Mouse (Mus musculus) C2C12 (cell line): ENCODE measurements at regions not wholly inside any gene's neighbourhood (a gene's known extent, or its start where the extent isn't known, plus 50 kb on each side); places are given as distances from the start of the nearest gene placed in this dataset.

Experiments
- H3K27me3 ChIP-seq: one replicate; pipeline ENCODE4 v1.6.1; 2011; ENCODE audit not compliant: control insufficient read depth, insufficient read depth, insufficient read length
- H3K36me3 ChIP-seq: one replicate; pipeline ENCODE4 v1.6.1; 2011; ENCODE audit not compliant: control insufficient read depth, insufficient read depth
- H3K4me3 ChIP-seq: one replicate; pipeline ENCODE4 v1.5.1; 2011; ENCODE audit warnings: mild to moderate bottlenecking, control low read depth; ENCODE audit not compliant: poor library complexity, insufficient read depth, severe bottlenecking
- H3K79me2 ChIP-seq: one replicate; pipeline ENCODE4 v1.6.1; 2011; ENCODE audit not compliant: control insufficient read depth, insufficient read depth
- H3K79me3 ChIP-seq: one replicate; pipeline ENCODE4 v1.6.1; 2011; ENCODE audit warnings: low read depth, control low read depth
- H3ac ChIP-seq: one replicate; pipeline ENCODE3; 2011; ENCODE audit warnings: low read depth; ENCODE audit not compliant: control insufficient read depth, insufficient read length
- CEBPB ChIP-seq: IDR thresholded peaks from one replicate; pipeline ENCODE4 v1.6.1; 2011; ENCODE audit warnings: low read depth, mild to moderate bottlenecking, control low read depth, moderate library complexity
- CTCF ChIP-seq: IDR thresholded peaks from one replicate; pipeline ENCODE4 v1.5.1; 2011; ENCODE audit not compliant: control insufficient read depth, insufficient read depth, insufficient read length
- FOSL1 ChIP-seq: IDR thresholded peaks from one replicate; pipeline ENCODE4 v1.8.0; 2011; ENCODE audit warnings: mild to moderate bottlenecking, low read length; ENCODE audit not compliant: poor library complexity, insufficient read depth, severe bottlenecking
- MAX ChIP-seq: IDR thresholded peaks from one replicate; pipeline ENCODE4 v1.6.1; 2011; ENCODE audit warnings: mild to moderate bottlenecking, control low read depth
- MYOD1 ChIP-seq: IDR thresholded peaks from one replicate; pipeline ENCODE4 v1.6.1; 2011; ENCODE audit warnings: low read depth; ENCODE audit not compliant: control insufficient read depth, insufficient read length
- MYOG ChIP-seq: IDR thresholded peaks from one replicate; pipeline ENCODE4 v1.6.1; 2011; ENCODE audit not compliant: control insufficient read depth, insufficient read length; ENCODE audit errors: extremely low read depth
- USF1 ChIP-seq: IDR thresholded peaks from one replicate; pipeline ENCODE4 v1.6.1; 2011; ENCODE audit warnings: low read depth, mild to moderate bottlenecking, control low read depth, moderate library complexity

GRCm38 (mm10) chr19:15823688-15824371 lies 123.3 kb downstream of the Psat1 start:
- Histone ChIP-seq H3K27me3 (no peaks in the 10 kb centered on the region), H3K36me3 (no peaks in the 10 kb centered on the region), H3K4me3 (no peak overlapping the region), H3K79me3 (no peaks in the 10 kb centered on the region), H3ac (no peak overlapping the region), H3K79me2 (no peaks in the 10 kb centered on the region)
- TF ChIP-seq MYOG = no peak
- TF ChIP-seq MYOD1 = no peak
- TF ChIP-seq CTCF = no peak
- no peak for TF ChIP-seq MAX
- no peak for TF ChIP-seq CEBPB
- no peak for TF ChIP-seq USF1
- TF ChIP-seq FOSL1 = no peak

- no peaks in the 10 kb centered on the region for H3K79me3 ChIP-seq
- no peak for TF ChIP-seq USF1
- TF ChIP-seq MYOG = no peak
- TF ChIP-seq CTCF = no peak
- no peak for TF ChIP-seq FOSL1
- no peak for TF ChIP-seq MYOD1
- no peak for TF ChIP-seq CEBPB
- TF ChIP-seq MAX = no peak
- H3ac ChIP-seq = no peak overlapping the region
- no peaks in the 10 kb centered on the region for H3K79me2 ChIP-seq
- no peaks in the 10 kb centered on the region for H3K27me3 ChIP-seq
- no peaks in the 10 kb centered on the region for H3K36me3 ChIP-seq
- H3K4me3 ChIP-seq = no peak overlapping the region
Measured at GRCm38 (mm10) chr19:15820020-15820419, 127.1 kb downstream of the Psat1 start.

GRCm38 (mm10) chr19:15815166-15815565 lies 132.0 kb downstream of the Psat1 start:
- no peak for TF ChIP-seq FOSL1
- TF ChIP-seq MYOD1 = no peak
- TF ChIP-seq MAX = no peak
- no peak for TF ChIP-seq USF1
- TF ChIP-seq CEBPB = no peak
- no peak for TF ChIP-seq MYOG
- no peak for TF ChIP-seq CTCF
- H3K79me3 ChIP-seq = no peaks in the 10 kb centered on the region
- H3K4me3 ChIP-seq = no peak overlapping the region
- no peaks in the 10 kb centered on the region for H3K79me2 ChIP-seq
- no peaks in the 10 kb centered on the region for H3K36me3 ChIP-seq
- H3K27me3 ChIP-seq = no peaks in the 10 kb centered on the region
- H3ac ChIP-seq = no peak overlapping the region

GRCm38 (mm10) chr19:15809008-15809407 lies 138.1 kb downstream of the Psat1 start:
- Histone ChIP-seq H3ac (no peak overlapping the region), H3K36me3 (no peaks in the 10 kb centered on the region), H3K79me3 (no peaks in the 10 kb centered on the region), H3K4me3 (no peak overlapping the region), H3K79me2 (no peaks in the 10 kb centered on the region), H3K27me3 (peaks cover 4% of the 10 kb centered on the region)
- no peak for TF ChIP-seq CEBPB

- TF ChIP-seq MYOG (no peak), MYOD1 (no peak), FOSL1 (no peak), MAX (no peak), USF1 (no peak), CEBPB (no peak), CTCF (no peak)
- Histone ChIP-seq H3K79me3 (no peaks in the 10 kb centered on the region), H3K79me2 (no peaks in the 10 kb centered on the region), H3K36me3 (no peaks in the 10 kb centered on the region), H3ac (no peak overlapping the region), H3K4me3 (no peak overlapping the region), H3K27me3 (peaks cover 4% of the 10 kb centered on the region)
Measured at GRCm38 (mm10) chr19:15807681-15808080, 139.5 kb downstream of the Psat1 start.

- Histone ChIP-seq H3K27me3 (peaks cover 12% of the 10 kb centered on the region), H3K79me3 (no peaks in the 10 kb centered on the region), H3K4me3 (no peak overlapping the region), H3K79me2 (no peaks in the 10 kb centered on the region), H3ac (no peak overlapping the region), H3K36me3 (no peaks in the 10 kb centered on the region)
- no peak for TF ChIP-seq MYOD1
- TF ChIP-seq MYOG = no peak
- no peak for TF ChIP-seq MAX
- TF ChIP-seq FOSL1 = no peak
- TF ChIP-seq CEBPB = no peak
- TF ChIP-seq USF1 = no peak
- TF ChIP-seq CTCF = no peak
Measured at GRCm38 (mm10) chr19:15803131-15803889, 143.8 kb downstream of the Psat1 start.
